Mouse (Mus musculus) testis, postnatal 14 days (tissue): ENCODE measurements around the gene Nppa.

Source experiments
- DNase-seq: peaks from one replicate; pipeline ENCODE4 v3.0.0; 2021; ENCODE audit warnings: low spot score

The Nppa gene

DNA sequence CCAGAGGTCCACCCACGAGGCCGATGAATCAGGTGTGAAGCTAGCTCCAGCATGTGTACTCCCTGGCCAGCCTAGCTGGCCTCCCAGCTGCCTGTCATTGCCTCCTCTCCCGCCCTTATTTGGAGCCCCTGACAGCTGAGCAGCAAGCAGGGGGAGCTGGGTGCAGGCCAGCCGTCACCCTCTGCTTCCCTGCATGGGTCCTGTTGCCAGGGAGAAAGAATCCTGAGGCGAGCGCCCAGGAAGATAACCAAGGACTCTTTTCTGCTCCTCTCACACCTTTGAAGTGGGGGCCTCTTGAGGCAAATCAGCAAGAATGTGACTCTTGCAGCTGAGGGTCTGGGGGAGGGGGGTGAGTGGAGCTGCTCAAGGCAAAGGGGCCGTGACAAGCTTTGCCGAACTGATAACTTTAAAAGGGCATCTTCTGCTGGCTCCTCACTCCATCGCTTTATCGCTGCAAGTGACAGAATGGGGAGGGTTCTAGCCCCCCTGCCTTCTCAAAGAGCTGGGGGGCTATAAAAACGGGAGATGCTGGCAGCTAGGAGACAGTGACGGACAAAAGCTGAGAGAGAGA lies at the start of gene Nppa:
Gene Nppa (plus strand): TSS at position 521 of the 571 bp plus-strand sequence.
- no peak for DNase-seq

DNA sequence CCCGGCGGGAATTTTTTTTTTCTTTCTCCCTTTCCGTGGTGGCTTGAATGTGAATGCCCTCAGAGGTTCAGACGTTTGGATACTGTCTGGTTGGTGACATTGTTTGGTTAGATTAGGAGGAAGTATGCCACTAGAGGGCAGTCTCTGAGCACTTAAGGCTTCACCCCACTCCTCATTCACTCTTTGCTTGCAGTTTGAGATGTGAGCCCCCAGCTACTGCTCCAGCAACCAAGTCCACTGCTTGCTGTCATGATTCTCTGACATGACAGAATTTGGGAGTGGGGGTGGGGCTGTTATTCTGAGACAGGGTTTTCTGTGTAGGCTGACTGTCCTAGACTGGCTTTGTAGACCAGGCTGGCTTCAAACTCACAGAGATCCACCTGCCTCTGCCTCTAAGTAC lies 46.9 kb upstream of the Nppa start:
- DNase-seq = no peak

GRCm38 (mm10) chr4:147957141-147957540 lies 43.4 kb upstream of the Nppa start:
- DNase-seq = no peak

DNA sequence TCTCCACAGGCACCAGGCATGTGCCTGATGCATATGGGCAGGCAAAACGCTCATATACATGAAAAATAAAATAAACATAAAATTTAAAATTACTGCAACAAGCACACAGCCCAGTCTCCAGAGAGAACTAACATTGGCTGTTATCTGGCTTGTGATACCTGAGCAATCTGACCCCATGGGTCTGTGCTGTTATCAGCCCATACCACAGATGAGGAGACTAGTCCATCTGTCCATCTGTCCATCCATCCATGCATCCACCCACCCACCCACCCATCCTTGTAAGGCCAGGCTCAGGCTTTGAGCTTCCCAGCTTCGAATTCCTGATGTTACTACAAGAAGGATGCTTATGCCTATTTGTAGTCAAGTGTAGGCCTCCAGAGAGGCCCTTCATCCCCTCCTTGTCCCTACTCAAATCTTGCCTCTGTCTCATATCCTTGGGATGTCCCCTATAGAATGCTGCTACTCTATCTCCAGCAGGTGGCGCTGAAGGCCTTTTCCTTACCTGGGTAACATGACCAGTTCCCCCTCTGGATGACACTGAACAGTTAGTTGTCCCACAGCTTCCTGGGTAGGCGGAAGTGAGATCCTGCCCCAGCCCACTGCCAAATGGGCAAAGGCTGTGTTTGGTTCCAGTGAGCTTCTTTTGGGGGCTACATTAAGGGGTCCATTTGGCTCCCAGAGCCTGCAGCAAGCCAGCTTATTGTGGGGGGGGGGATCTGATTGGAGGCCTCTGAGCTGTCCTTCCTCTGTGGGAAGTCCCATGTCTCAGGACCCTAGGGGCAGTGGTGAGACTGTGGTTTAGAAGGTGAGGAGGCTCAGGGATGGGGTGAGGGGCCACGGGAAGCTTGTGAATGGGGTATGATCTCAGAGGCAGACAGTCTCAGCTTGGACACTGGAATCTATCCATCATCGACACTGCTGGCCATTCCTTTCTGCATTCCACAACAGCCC lies 40.4 kb upstream of the Nppa start:
- no peak for DNase-seq

- DNase-seq = no peak
Measured at GRCm38 (mm10) chr4:147962781-147963180, 37.7 kb upstream of the Nppa start.

GRCm38 (mm10) chr4:147963623-147964022 lies 36.9 kb upstream of the Nppa start:
- no peak for DNase-seq

GRCm38 (mm10) chr4:147965712-147966111 lies 34.8 kb upstream of the Nppa start:
- no peak for DNase-seq

DNA sequence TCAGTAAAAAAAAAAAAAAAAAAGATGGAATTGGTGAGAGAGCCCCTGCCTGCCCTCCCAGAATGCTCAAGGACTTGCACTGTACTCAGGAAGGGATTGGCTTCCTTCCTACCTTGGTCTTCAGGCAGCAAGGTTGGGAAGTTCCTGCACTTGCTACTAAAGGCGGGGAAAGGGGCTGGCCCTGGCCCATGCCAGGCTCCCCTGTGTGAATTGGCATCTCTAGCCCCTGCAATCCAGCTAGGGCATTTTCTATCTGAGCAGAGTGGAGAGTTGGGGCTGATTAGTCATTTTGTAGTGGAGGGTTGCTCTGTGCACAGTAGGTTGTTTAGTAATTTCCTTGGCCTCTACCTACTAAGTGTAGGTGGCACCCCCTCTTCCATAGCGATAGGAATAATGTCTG lies 31.7 kb upstream of the Nppa start:
- DNase-seq = no peak

DNA sequence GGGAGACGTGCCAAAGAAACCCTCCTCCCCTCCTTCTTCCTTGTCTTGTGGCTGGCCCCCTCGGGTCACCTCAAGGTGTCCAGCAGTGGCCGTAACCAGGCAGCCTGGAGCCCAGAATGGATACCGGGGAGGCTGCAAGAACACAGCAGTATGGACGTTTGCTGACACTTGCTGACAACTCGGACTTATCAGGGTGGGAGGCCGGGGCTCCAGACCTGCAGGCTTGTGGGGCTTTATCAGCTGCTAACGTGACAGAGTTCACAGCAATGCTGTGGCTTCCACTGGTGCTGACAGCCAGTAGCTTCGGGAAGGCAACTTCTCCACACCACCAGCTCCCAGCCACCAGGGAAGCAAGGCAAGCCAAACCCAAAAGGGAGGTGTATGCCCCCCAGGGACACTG lies 31.2 kb upstream of the Nppa start:
- no peak for DNase-seq

- DNase-seq = no peak
Measured at GRCm38 (mm10) chr4:147976237-147976636, 24.3 kb upstream of the Nppa start.

- DNase-seq = no peak
Measured at GRCm38 (mm10) chr4:147977726-147978125, 22.8 kb upstream of the Nppa start.

- DNase-seq = no peak
Measured at GRCm38 (mm10) chr4:147978391-147978790, 22.1 kb upstream of the Nppa start.

- no peak for DNase-seq
Measured at GRCm38 (mm10) chr4:147979441-147979860, 21.1 kb upstream of the Nppa start.

DNA sequence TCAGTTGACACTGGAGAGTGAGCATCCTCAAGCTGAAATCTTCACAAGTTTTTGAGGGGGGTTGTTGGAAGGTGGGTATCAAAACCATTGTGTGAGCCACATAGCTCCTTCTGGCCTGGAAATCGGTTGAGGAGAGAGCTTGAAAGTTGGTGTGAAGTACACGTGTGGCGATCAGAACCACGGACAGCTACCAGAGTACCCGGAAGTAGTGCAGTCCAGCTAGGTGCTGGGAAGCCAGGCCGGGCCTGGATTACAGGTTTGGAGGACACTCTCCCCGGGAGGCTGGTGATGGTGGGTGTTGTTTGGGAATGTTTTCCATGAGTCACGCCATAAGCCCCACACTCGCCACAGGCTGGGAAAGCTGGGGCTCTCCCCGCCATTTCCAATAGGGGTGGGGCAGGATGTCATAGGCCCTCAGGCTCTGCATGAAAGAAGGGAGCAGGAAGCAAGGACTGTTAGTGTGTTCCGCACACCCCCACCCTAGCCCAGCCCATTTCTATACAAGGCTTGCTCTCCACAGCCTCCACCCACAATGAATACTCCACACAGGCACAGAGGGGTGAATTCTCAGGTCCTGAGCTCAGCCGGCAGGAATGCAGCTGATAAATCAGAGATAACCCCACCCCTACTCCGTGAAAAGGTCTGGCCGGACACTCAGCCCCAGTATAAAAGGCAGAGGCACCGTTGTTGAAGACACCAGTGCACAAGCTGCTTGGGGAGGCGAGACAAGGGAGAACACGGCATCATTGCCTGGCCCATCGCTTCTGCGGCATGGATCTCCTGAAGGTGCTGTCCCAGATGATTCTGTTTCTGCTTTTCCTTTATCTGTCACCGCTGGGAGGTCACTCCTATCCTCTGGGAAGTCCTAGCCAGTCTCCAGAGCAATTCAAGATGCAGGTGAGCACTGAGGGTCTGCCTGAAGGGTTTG lies 15.1 kb upstream of the Nppa start, which contains the start of gene Nppb:
Gene Nppb (plus strand): TSS at position 584 of the 928 bp plus-strand sequence.
- DNase-seq = peak; percentile 36

DNA sequence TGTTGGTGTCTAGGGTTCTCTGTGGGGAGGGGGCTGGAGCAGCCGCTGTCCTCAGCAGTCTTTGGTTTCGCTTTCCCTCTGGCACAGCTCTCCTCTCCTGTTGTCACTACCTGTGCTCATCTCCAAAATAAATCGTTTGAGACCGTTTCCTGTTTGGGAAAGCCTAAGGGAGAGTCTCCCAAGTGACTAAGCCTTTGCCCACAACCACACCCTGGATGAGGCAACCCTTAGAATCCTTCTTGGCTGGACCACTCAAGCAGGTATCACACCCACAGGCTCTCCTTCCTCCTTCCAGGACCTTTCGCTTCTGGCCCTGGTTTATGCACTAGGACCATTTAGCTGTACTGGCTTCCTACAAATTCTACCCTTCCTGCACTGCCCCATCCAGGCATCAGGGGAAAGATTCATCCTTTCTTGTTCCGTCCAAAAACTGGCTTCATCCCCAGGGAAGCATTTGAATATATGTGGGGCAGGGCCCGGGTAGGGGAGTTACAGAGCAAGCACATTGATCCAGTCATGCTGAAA lies 6.9 kb upstream of the Nppa start:
- DNase-seq = no peak

DNA sequence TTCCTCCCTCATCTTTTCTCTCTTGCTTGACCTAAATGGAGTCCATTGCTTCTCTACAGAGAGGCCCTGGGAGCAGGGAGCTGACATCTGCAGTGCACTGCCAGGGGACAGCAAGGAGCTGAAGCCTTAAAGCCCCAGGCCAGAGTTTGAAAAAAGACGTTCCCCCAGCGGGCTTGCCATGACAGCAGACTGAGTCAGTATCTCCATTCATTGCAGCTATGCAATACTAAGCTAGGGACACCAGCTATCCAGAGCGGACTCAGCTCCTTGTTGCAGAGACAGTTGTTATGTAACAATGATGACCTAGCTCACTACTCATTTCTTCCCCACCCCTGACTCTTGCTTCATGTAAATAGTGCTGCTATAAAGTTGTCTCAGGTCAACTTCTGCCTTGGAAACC lies 5.2 kb upstream of the Nppa start:
- no peak for DNase-seq

DNA sequence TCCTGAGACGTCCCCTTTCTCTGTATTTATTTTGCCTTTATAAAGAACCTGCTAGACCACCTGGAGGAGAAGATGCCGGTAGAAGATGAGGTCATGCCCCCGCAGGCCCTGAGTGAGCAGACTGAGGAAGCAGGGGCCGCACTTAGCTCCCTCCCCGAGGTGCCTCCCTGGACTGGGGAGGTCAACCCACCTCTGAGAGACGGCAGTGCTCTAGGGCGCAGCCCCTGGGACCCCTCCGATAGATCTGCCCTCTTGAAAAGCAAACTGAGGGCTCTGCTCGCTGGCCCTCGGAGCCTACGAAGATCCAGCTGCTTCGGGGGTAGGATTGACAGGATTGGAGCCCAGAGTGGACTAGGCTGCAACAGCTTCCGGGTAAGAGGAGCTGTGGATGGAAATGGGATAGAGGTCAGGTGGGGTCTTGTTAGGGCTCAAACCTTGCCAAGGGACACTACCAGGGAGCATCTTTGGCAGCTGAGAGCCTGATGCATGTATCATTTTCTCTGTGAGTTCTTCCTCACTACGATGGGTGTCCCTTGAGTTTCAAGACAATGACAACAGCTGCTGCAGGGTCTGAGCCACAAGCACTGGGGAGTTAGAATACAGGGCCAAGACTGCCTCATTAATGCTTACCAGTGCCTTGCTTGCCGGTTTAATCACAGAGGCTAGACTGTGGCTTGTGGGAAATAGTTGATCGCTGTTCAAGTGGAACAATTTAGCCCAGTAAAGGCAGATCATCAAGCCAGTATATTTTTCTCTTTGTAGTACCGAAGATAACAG lies 679 bp downstream of the Nppa start:
- no peak for DNase-seq

GRCm38 (mm10) chr4:148001866-148002265 lies 1.3 kb downstream of the Nppa start:
- no peak for DNase-seq

- no peak for DNase-seq
Measured at GRCm38 (mm10) chr4:148004361-148004760, 3.8 kb downstream of the Nppa start.

DNA sequence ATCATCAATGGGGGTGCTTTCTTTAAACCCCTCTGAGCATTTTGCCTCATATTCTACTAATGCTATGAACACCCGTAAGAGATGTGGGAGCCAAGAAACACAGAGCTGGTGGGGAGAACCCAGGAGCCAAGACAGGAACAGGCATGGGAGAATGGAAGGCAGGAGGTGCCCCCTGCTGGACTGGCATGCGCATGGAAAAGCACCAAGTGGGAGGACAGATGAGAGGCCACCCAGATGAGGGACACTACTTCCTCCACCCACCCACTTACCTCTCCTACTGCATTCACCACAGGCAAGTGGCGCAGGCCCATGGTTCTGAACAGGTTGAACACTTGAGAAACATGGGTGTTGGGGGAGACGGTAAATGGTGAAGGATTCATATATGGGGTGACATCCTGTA lies 7.9 kb downstream of the Nppa start:
- no peak for DNase-seq

GRCm38 (mm10) chr4:148009641-148010040 lies 9.1 kb downstream of the Nppa start:
- no peak for DNase-seq
